Mouse (Mus musculus) liver, adult 2 months (tissue): ENCODE results near the gene Dhrs7b. TPM values are rescaled to one million over a fixed set of nuclear protein-coding genes. Genes with fewer than 3 reads are reported as not detected.
A peak's percentile ranks its signal among the peaks of the same experiment; 100 is the strongest.
"Not testable (repeated sequence)": the region's sequence is repeated elsewhere in the genome, so short reads cannot be mapped to it uniquely, and the experiment has no call there.

ENCODE experiments used
- DNase-seq: peaks from one replicate; pipeline ENCODE4 v3.0.0-alpha.2; 2011; ENCODE audit warnings: low read depth, low spot score; ENCODE audit errors: extremely low read depth
- H3K27ac ChIP-seq: fragments of 200-500 bp; replicated peaks from 2 replicates; pipeline ENCODE4 v1.5.1; 2012; ENCODE audit warnings: low read depth, mild to moderate bottlenecking, control low read depth, inconsistent platforms, low read length; ENCODE audit not compliant: insufficient read depth
- H3K27me3 ChIP-seq: fragments of 200-500 bp; 2 replicates; pipeline ENCODE4 v1.6.1; 2012; ENCODE audit warnings: mild to moderate bottlenecking, moderate library complexity, low read length, inconsistent platforms; ENCODE audit not compliant: control insufficient read depth, insufficient read depth
- H3K36me3 ChIP-seq: fragments of 200-500 bp; 2 replicates; pipeline ENCODE4 v1.6.1; 2012; ENCODE audit warnings: low read length, inconsistent platforms; ENCODE audit not compliant: control insufficient read depth, insufficient read depth
- H3K4me1 ChIP-seq: fragments of 200-500 bp; 2 replicates; pipeline ENCODE4 v1.6.1; 2011; ENCODE audit warnings: low read length; ENCODE audit not compliant: control insufficient read depth, insufficient read depth
- H3K4me3 ChIP-seq: fragments of 200-500 bp; 2 replicates; pipeline ENCODE4 v1.5.1; 2011; ENCODE audit warnings: low read depth, mild to moderate bottlenecking, control low read depth, low read length, moderate library complexity; ENCODE audit not compliant: insufficient read depth
- H3K79me2 ChIP-seq: fragments of 200-500 bp; 2 replicates; pipeline ENCODE4 v1.6.1; 2012; ENCODE audit warnings: inconsistent platforms, mild to moderate bottlenecking, low read length, moderate library complexity; ENCODE audit not compliant: control insufficient read depth, insufficient read depth
- H3K9ac ChIP-seq: fragments of 200-500 bp; 2 replicates; pipeline ENCODE4 v1.6.1; 2012; ENCODE audit warnings: low read depth, mild to moderate bottlenecking, control low read depth, inconsistent platforms, low read length
- CTCF ChIP-seq: fragments of 200-500 bp; IDR thresholded peaks from 2 replicates; pipeline ENCODE4 v1.5.1; 2011; ENCODE audit warnings: low read depth, low read length, control low read depth
- POLR2A ChIP-seq: fragments of 200-500 bp; IDR thresholded peaks from 2 replicates; pipeline ENCODE4 v1.6.1; 2011; ENCODE audit warnings: low read length, control low read depth; ENCODE audit not compliant: insufficient read depth; ENCODE audit errors: extremely low read depth
- WGBS: fragments of 180-500 bp; shearing (Covaris S2); methylation state at CpG from one replicate; pipeline ENCODE4 v1.1.7; 2018; 5-methylcytosine and 5-hydroxymethylcytosine counted together
- polyA plus RNA-seq: library from polyadenylated mRNA; depleted of rRNA; stranded (reverse); fragments of >200 nt; gene quantifications from 2 replicates; pipeline ENCODE4 v1.2.3, GENCODE M21; 2012
- total RNA-seq: library from RNA; depleted of rRNA; stranded (reverse); fragments of >200 nt; gene quantifications from 2 replicates; pipeline ENCODE4 v1.2.3, GENCODE M21; 2014

Gene Dhrs7b
- total and polyA plus RNA-seq, 2 experiments: 15.0 to 28.8 TPM

- peak; percentile 74 for DNase-seq
- WGBS: 20% methylated on average over 3 of the region's 3 CpGs
- Histone ChIP-seq H3K9ac (no peak overlapping the region), H3K4me1 (peaks cover 46% of the 10 kb centered on the region), H3K27ac (no peak overlapping the region), H3K36me3 (peaks cover 5% of the 10 kb centered on the region; the same call in 1 of the 2 replicates), H3K4me3 (no peak overlapping the region), H3K27me3 (no peaks in the 10 kb centered on the region), H3K79me2 (peaks cover 49% of the 10 kb centered on the region)
- TF ChIP-seq CTCF: no peak
- no peak for TF ChIP-seq POLR2A
Observed at GRCm38 (mm10) chr11:60867456-60867855, 37.0 kb downstream of the Dhrs7b start.

- no peak overlapping the region for H3K27ac ChIP-seq
Observed at GRCm38 (mm10) chr11:60867904-60868303, 37.5 kb downstream of the Dhrs7b start.

GRCm38 (mm10) chr11:60869471-60869870, 39.0 kb downstream of the Dhrs7b start:
- peaks cover 62% of the 10 kb centered on the region for H3K79me2 ChIP-seq
- peak; percentile 66 for DNase-seq
- H3K4me1 ChIP-seq: peaks cover 48% of the 10 kb centered on the region
- WGBS: 43% methylated on average over 6 of the region's 6 CpGs
- H3K4me3 ChIP-seq, H3K27me3 ChIP-seq, H3K36me3 ChIP-seq, H3K9ac ChIP-seq: not testable (repeated sequence)
- 0 out of 2 replicates have a peak overlapping the region, but pooled peaks have one; percentile 7 for H3K27ac ChIP-seq

More at GRCm38 (mm10) chr11:60867904-60868303, 37.5 kb downstream of the Dhrs7b start:
- 56% methylated on average over 8 of the region's 8 CpGs for WGBS
- H3K4me1 ChIP-seq: peaks cover 46% of the 10 kb centered on the region
- H3K79me2 ChIP-seq: peaks cover 53% of the 10 kb centered on the region
- no peaks in the 10 kb centered on the region for H3K27me3 ChIP-seq
- DNase-seq: no peak
- no peak overlapping the region for H3K4me3 ChIP-seq
- peaks cover 5% of the 10 kb centered on the region; the same call in 1 of the 2 replicates for H3K36me3 ChIP-seq
- H3K9ac ChIP-seq: no peak overlapping the region
- TF ChIP-seq POLR2A (no peak), CTCF (no peak)

GRCm38 (mm10) chr11:60871409-60871808, 41.0 kb downstream of the Dhrs7b start:
- TF ChIP-seq CTCF (no peak), POLR2A (no peak)
- DNase-seq: no peak
- no peak overlapping the region for H3K9ac ChIP-seq
- WGBS: 70% methylated on average over 4 of the region's 4 CpGs
- no peaks in the 10 kb centered on the region for H3K36me3 ChIP-seq
- no peak overlapping the region for H3K27ac ChIP-seq
- H3K4me3 ChIP-seq: no peak overlapping the region
- peaks cover 40% of the 10 kb centered on the region for H3K4me1 ChIP-seq
- H3K27me3 ChIP-seq: no peaks in the 10 kb centered on the region
- H3K79me2 ChIP-seq: peaks cover 65% of the 10 kb centered on the region

- Histone ChIP-seq H3K4me1 (peaks cover 35% of the 10 kb centered on the region), H3K27me3 (no peaks in the 10 kb centered on the region), H3K36me3 (no peaks in the 10 kb centered on the region), H3K9ac (no peak overlapping the region), H3K27ac (no peak overlapping the region), H3K4me3 (no peak overlapping the region), H3K79me2 (peaks cover 63% of the 10 kb centered on the region; the same call in 1 of the 2 replicates)
- TF ChIP-seq CTCF: no peak
- TF ChIP-seq POLR2A: no peak
- no peak for DNase-seq
- 78% methylated on average over 6 of the region's 6 CpGs for WGBS
Observed at GRCm38 (mm10) chr11:60873101-60873500, 42.7 kb downstream of the Dhrs7b start.

GRCm38 (mm10) chr11:60878056-60878612, 47.7 kb downstream of the Dhrs7b start:
- no peak for TF ChIP-seq CTCF
- TF ChIP-seq POLR2A: no peak
- peak overlapping the region; percentile 79 for H3K4me3 ChIP-seq
- DNase-seq: peak; percentile 81
- H3K36me3 ChIP-seq: no peaks in the 10 kb centered on the region
- H3K27me3 ChIP-seq: no peaks in the 10 kb centered on the region
- peaks cover 39% of the 10 kb centered on the region; the same call in 1 of the 2 replicates for H3K79me2 ChIP-seq
- peak overlapping the region; percentile 84 for H3K27ac ChIP-seq
- peaks cover 23% of the 10 kb centered on the region for H3K4me1 ChIP-seq
- WGBS: under 1% methylated on average over 47 of the region's 52 CpGs
- H3K9ac ChIP-seq: peak overlapping the region; percentile 98
